Mouse (Mus musculus) limb, embryonic 11.5 days (tissue): ENCODE measurements around the gene Ppargc1a. TPM values are rescaled to one million over a fixed set of nuclear protein-coding genes. Genes with fewer than 3 reads are reported as not detected.

ENCODE experiments used
- ATAC-seq: fragments of 200-750 bp; cut with Nextera tagmentation; 2 replicates; pipeline ENCODE4 v1.8.0; 2017; ENCODE audit warnings: low read depth; ENCODE audit not compliant: insufficient number of reproducible peaks, low FRiP score, low TSS enrichment
- DNase-seq: peaks from one replicate; pipeline ENCODE4 v3.0.0-alpha.2; 2015; ENCODE audit warnings: low spot score
- H3K27ac ChIP-seq: fragments of 300-500 bp; sonication (generic); replicated peaks from 2 replicates; pipeline ENCODE4 v1.5.1; 2014; ENCODE audit warnings: low read depth, mild to moderate bottlenecking, low read length
- H3K27me3 ChIP-seq: fragments of 300-500 bp; sonication (generic); 2 replicates; pipeline ENCODE4 v1.6.1; 2014; ENCODE audit warnings: mild to moderate bottlenecking, low read length, mixed read lengths; ENCODE audit not compliant: control insufficient read depth, insufficient read depth
- H3K36me3 ChIP-seq: fragments of 300-500 bp; sonication (generic); 2 replicates; pipeline ENCODE4 v1.6.1; 2014; ENCODE audit warnings: mild to moderate bottlenecking, low read length, moderate library complexity, mixed read lengths; ENCODE audit not compliant: control insufficient read depth, insufficient read depth
- H3K4me1 ChIP-seq: fragments of 300-500 bp; sonication (generic); 2 replicates; pipeline ENCODE4 v1.6.1; 2014; ENCODE audit warnings: low read length, mixed read lengths; ENCODE audit not compliant: control insufficient read depth, insufficient read depth
- H3K4me2 ChIP-seq: fragments of 300-500 bp; sonication (generic); 2 replicates; pipeline ENCODE4 v1.6.1; 2014; ENCODE audit warnings: low read depth, mild to moderate bottlenecking, moderate library complexity; ENCODE audit not compliant: severe bottlenecking
- H3K4me3 ChIP-seq: fragments of 300-500 bp; sonication (generic); 2 replicates; pipeline ENCODE4 v1.5.1; 2014; ENCODE audit warnings: low read depth, low read length
- H3K9ac ChIP-seq: fragments of 300-500 bp; sonication (generic); 2 replicates; pipeline ENCODE4 v1.6.1; 2014; ENCODE audit warnings: mild to moderate bottlenecking, low read length
- H3K9me3 ChIP-seq: fragments of 300-500 bp; sonication (generic); 2 replicates; pipeline ENCODE4 v1.6.1; 2016; ENCODE audit warnings: low read length; ENCODE audit not compliant: control insufficient read depth
- WGBS: fragments of 180-500 bp; shearing (Covaris S2); extraction: QIAGEN DNeasy Blood & Tissue Kit; methylation state at CpG from one replicate; pipeline ENCODE4 v1.1.7; 2014; 5-methylcytosine and 5-hydroxymethylcytosine counted together
- polyA plus RNA-seq: library from polyadenylated mRNA; unstranded; fragments of >200 nt; fragmentation: Nextera tagmentation; extraction: Ambion mirVana; gene quantifications from 2 replicates; pipeline ENCODE4 v1.2.1, GENCODE M21; 2014

The Ppargc1a gene
- polyA plus RNA-seq, 1 experiment from 2014 or later: 6.4 TPM

GRCm38 (mm10) chr5:51478319-51478994, 89.1 kb downstream of the Ppargc1a start:
- ATAC-seq: peak; percentile 87

GRCm38 (mm10) chr5:51477140-51477539, 90.4 kb downstream of the Ppargc1a start:
- no peaks in the 10 kb centered on the region for H3K27me3 ChIP-seq
- no peak overlapping the region for H3K4me2 ChIP-seq
- peaks cover 11% of the 10 kb centered on the region; the same call in 1 of the 2 replicates for H3K4me1 ChIP-seq
- H3K36me3 ChIP-seq: no peaks in the 10 kb centered on the region
- H3K27ac ChIP-seq: no peak overlapping the region
- WGBS: 35% methylated on average over 3 of the region's 3 CpGs
- H3K4me3 ChIP-seq: no peak overlapping the region
- no peak for DNase-seq
- no peaks in the 10 kb centered on the region for H3K9me3 ChIP-seq
- no peak overlapping the region for H3K9ac ChIP-seq
- ATAC-seq: no peak

More at GRCm38 (mm10) chr5:51478319-51478994, 89.1 kb downstream of the Ppargc1a start:
- peak; percentile 55 for DNase-seq
- H3K36me3 ChIP-seq: no peaks in the 10 kb centered on the region
- no peaks in the 10 kb centered on the region for H3K27me3 ChIP-seq
- no peak overlapping the region for H3K4me3 ChIP-seq
- peaks cover 11% of the 10 kb centered on the region; the same call in 1 of the 2 replicates for H3K4me1 ChIP-seq
- no peak overlapping the region for H3K9ac ChIP-seq
- no peaks in the 10 kb centered on the region for H3K9me3 ChIP-seq
- H3K27ac ChIP-seq: no peak overlapping the region; the same call in 1 of the 2 replicates
- 8% methylated on average over 7 of the region's 7 CpGs for WGBS
- no peak overlapping the region for H3K4me2 ChIP-seq

- H3K9me3 ChIP-seq: no peaks in the 10 kb centered on the region
- H3K4me3 ChIP-seq: no peak overlapping the region
- H3K4me1 ChIP-seq: peaks cover 11% of the 10 kb centered on the region; the same call in 1 of the 2 replicates
- no peak overlapping the region for H3K27ac ChIP-seq
- H3K36me3 ChIP-seq: no peaks in the 10 kb centered on the region
- 84% methylated on average over 4 of the region's 4 CpGs for WGBS
- no peaks in the 10 kb centered on the region for H3K27me3 ChIP-seq
- ATAC-seq: no peak
- no peak overlapping the region for H3K9ac ChIP-seq
- no peak overlapping the region for H3K4me2 ChIP-seq
- DNase-seq: no peak
Observed at GRCm38 (mm10) chr5:51475034-51475541, 92.4 kb downstream of the Ppargc1a start.

- Histone ChIP-seq H3K9me3 (no peaks in the 10 kb centered on the region), H3K4me1 (no peaks in the 10 kb centered on the region), H3K27me3 (no peaks in the 10 kb centered on the region), H3K27ac (no peak overlapping the region), H3K36me3 (no peaks in the 10 kb centered on the region), H3K9ac (no peak overlapping the region), H3K4me2 (no peak overlapping the region), H3K4me3 (no peak overlapping the region)
- ATAC-seq (no peak), DNase-seq (no peak)
- WGBS: 83% methylated on average over 4 of the region's 4 CpGs
Observed at GRCm38 (mm10) chr5:51471614-51472013, 95.9 kb downstream of the Ppargc1a start.

- ATAC-seq: no peak
- H3K9me3 ChIP-seq: no peaks in the 10 kb centered on the region
- H3K27me3 ChIP-seq: no peaks in the 10 kb centered on the region
- DNase-seq: no peak
- no peak overlapping the region for H3K4me2 ChIP-seq
- WGBS: 88% methylated on average over 5 of the region's 5 CpGs
- H3K27ac ChIP-seq: no peak overlapping the region
- H3K4me3 ChIP-seq: no peak overlapping the region
- no peaks in the 10 kb centered on the region for H3K36me3 ChIP-seq
- no peak overlapping the region for H3K9ac ChIP-seq
- H3K4me1 ChIP-seq: no peaks in the 10 kb centered on the region
Observed at GRCm38 (mm10) chr5:51466036-51466435, 101.5 kb downstream of the Ppargc1a start.

- H3K4me3 ChIP-seq: no peak overlapping the region
- H3K27me3 ChIP-seq: no peaks in the 10 kb centered on the region
- no peak for DNase-seq
- 68% methylated on average over 3 of the region's 3 CpGs for WGBS
- no peaks in the 10 kb centered on the region for H3K9me3 ChIP-seq
- no peak overlapping the region for H3K9ac ChIP-seq
- H3K36me3 ChIP-seq: no peaks in the 10 kb centered on the region
- no peak overlapping the region for H3K4me2 ChIP-seq
- no peaks in the 10 kb centered on the region for H3K4me1 ChIP-seq
- H3K27ac ChIP-seq: no peak overlapping the region
- ATAC-seq: no peak
Observed at GRCm38 (mm10) chr5:51452033-51452432, 115.5 kb downstream of the Ppargc1a start.

GRCm38 (mm10) chr5:51447631-51448030, 119.9 kb downstream of the Ppargc1a start:
- Histone ChIP-seq H3K27me3 (no peaks in the 10 kb centered on the region), H3K9ac (no peak overlapping the region), H3K36me3 (no peaks in the 10 kb centered on the region), H3K27ac (no peak overlapping the region), H3K4me2 (no peak overlapping the region), H3K4me1 (no peaks in the 10 kb centered on the region), H3K4me3 (no peak overlapping the region), H3K9me3 (no peaks in the 10 kb centered on the region)
- 85% methylated on average over 1 of the region's 1 CpGs for WGBS
- no peak for ATAC-seq
- no peak for DNase-seq

GRCm38 (mm10) chr5:51446299-51447090, 121.0 kb downstream of the Ppargc1a start:
- 94% methylated on average over 14 of the region's 14 CpGs for WGBS
- DNase-seq (no peak), ATAC-seq (no peak)
- no peaks in the 10 kb centered on the region for H3K4me1 ChIP-seq
- no peak overlapping the region for H3K4me3 ChIP-seq
- no peaks in the 10 kb centered on the region for H3K27me3 ChIP-seq
- no peaks in the 10 kb centered on the region for H3K9me3 ChIP-seq
- H3K4me2 ChIP-seq: no peak overlapping the region
- H3K27ac ChIP-seq: no peak overlapping the region
- no peak overlapping the region for H3K9ac ChIP-seq
- no peaks in the 10 kb centered on the region for H3K36me3 ChIP-seq
